Mouse (Mus musculus) thymus, adult 18-20 months (tissue): Measurements from ENCODE around the gene Prkg1.
"Not testable (repeated sequence)": the region's sequence is repeated elsewhere in the genome, so short reads cannot be mapped to it uniquely, and the experiment has no call there.

ENCODE experiments used
- DNase-seq, 2 experiments: peaks; one replicate each; pipeline ENCODE4 v3.0.0; 2022; ENCODE audit warnings: mixed read lengths in 2 of 2

Gene Prkg1

DNA sequence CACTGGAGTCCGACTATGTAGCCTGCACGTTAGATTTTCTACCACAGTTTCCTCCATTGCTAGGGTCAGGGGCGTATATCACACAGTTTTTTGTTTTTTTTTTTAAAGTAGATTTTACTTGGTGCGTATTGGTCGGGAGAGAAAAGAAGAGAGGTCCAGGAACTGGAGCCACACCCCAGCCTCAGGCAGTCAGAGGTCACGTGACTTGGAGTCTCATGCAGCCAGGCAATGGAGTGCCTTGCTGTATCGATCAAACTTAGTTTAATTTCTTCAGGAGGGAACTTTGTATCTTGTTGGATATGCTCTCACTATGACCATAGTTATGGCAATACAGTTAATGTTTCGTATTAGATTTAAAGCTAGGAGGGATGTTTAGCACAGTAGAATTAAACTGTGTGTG is 1212.6 kb downstream of the Prkg1 start:
- DNase-seq = no peak

DNA sequence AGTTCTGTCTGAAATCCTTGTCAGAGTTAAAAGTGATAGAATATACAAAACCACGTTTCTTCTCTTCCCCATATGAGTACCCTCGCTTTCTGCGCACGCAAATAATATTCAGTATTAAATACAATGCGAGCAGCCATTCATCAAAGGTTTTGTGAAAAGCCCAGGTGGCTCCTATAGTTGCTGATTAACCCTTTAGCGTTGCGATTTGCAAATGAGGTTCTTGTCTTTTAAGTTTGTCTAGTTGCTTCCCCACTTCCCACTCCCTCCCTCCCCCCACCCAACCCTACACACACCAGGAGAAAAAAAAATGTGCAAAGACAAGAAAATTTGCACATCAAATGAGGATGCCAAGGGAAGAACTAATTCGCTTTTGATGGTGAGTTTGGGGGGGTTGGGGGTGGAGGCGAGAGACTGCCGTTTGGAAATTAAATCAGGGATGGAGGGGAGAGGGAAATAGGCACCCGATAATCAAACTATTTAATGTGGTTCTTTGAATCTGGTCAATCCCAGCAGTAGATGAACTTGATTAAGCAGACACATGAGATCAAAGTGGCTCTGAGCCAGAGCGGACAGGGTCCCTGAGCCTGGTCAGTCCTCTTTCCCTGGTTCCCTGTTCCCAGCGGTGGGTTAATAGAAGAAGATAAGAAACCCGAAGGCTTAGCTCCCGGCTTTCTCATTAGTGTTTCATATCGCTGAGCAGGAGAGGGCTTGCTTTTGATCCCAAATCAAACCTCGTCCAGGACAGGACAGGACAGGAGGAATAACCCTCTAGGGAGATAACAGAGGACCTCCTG is 1214.8 kb downstream of the Prkg1 start:
- no peak for DNase-seq

DNA sequence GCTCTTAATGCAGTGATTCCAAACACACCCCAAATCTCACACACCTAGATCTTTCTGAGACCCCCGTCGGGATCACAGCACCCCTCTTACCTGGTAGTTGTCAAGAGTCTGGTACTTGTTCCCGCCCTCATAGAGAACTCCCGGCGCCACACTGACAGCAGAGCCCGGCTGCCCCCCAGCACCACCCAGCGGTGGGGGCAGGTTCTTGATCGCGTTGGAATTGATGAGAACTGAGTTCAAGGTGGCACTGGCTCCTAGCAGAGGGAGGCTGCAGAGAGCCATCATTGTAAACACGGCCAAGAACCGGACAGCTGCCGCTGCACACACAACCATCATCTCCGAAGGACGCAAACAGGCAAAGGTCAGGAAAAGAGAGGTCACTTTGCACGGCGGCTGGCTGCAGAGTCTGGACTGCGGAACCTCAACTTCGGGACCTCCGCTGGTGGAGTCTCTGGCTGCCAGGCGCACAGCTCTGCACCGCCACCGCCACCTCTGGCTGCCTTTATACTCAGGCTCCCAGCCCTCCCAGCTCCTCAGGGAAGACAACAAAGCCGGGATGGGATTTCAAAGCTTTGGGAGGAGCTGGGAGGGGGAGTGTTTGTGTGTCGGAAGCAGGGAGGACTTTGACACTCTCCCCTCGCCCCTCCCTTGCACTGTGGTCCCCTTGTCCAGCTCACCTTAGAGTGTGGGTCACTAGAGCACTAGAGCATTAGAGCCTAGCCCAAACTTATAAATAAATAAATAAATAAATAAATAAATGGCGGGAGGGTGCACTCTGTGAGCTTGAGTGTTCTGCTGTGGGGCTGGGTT is 1215.6 kb downstream of the Prkg1 start, which contains the start of gene Dkk1:
TSS of gene Dkk1 (minus strand) at position 622 of the 810 bp plus-strand sequence.
- DNase-seq = no peak

DNA sequence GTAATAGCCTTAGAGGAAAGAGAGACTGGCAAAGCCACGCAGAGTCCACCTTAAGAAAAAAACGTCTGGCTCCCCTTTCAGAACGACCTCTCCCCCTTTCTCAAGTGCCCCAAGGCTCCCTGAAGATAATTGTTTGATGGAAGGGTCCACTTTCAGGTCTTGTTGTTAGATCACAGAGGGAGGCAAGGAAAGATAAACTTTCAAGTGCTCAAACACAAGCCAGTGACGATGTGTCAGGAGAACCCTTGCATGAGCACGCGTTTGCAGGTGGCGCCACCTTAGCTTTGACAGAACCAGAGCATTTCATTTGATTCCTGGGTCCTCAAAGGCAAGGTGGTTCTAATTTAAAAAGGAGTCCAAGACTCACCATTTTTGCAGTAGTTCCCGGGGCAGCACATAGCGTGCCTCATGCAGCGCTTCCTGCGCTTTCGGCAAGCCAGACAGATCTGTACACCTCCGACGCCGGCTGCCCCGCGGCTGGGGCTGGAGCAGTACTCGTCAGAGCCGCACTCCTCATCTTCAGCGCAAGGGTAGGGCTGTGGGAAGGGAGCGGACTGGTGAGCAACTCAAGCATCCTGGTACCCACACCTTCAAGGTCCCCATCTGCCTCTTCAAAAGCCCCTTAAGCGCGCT is 1216.3 kb downstream of the Prkg1 start:
- DNase-seq = no peak

DNA sequence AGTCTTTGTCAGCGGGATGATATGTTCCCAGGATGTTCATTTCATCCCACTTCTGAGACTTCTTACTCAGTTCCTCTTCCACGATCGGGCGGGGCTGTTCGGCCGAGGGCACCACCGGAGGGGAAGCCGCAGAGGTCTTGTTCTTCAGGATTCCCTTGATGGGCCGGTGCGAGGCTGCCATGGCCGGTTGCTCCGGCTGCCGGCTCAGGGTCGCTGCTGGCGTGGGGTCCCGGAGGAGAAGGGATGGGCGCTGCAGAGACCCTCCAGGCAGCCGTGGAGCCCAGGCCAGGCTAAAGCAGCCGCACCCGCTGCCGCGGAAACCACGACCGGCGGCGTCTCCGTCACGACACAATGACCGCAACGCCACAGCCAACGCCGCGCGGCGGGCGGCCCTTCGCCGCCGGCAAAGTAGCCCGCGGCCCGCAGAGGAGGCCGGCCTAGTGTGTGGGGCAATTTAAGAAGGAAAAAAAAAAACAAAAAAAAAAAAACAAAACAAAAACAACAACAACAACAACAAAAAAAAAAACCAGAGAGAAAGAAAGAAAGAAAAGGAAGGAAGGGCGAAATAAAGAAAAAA is 1225.4 kb downstream of the Prkg1 start:
- DNase-seq = not testable (repeated sequence)

DNA sequence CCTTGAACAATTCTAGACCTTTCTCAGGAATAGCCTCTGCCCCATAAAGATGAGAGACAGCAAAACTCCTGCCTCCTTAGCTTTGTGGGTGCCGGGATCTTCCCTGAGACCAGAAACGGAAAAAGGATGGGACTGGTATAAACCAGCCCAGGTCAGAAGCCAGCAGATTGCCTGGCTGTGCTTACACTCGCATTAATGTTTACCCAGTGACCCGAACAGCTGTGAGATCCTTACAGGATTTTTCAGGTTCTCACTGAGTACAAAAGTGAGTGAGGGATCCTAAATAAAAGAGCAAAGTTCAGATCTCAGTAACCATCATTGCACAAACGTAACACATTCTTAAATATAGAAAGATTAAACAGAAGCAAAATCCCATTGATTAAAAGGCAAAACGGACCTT is 1248.1 kb downstream of the Prkg1 start:
- DNase-seq = no peak
